Mouse (Mus musculus): Measurements from ENCODE around the gene Clip1. TPM values are rescaled to one million over a fixed set of nuclear protein-coding genes. Genes with fewer than 3 reads are reported as not detected.
"Not testable (repeated sequence)": the region's sequence is repeated elsewhere in the genome, so short reads cannot be mapped to it uniquely, and the experiment has no call there.

The Clip1 gene
- 35.7 and 37.9 TPM in 2 replicates for polyA plus RNA-seq (2015; fragmentation: Nextera tagmentation; extraction: Ambion mirVana)

DNA sequence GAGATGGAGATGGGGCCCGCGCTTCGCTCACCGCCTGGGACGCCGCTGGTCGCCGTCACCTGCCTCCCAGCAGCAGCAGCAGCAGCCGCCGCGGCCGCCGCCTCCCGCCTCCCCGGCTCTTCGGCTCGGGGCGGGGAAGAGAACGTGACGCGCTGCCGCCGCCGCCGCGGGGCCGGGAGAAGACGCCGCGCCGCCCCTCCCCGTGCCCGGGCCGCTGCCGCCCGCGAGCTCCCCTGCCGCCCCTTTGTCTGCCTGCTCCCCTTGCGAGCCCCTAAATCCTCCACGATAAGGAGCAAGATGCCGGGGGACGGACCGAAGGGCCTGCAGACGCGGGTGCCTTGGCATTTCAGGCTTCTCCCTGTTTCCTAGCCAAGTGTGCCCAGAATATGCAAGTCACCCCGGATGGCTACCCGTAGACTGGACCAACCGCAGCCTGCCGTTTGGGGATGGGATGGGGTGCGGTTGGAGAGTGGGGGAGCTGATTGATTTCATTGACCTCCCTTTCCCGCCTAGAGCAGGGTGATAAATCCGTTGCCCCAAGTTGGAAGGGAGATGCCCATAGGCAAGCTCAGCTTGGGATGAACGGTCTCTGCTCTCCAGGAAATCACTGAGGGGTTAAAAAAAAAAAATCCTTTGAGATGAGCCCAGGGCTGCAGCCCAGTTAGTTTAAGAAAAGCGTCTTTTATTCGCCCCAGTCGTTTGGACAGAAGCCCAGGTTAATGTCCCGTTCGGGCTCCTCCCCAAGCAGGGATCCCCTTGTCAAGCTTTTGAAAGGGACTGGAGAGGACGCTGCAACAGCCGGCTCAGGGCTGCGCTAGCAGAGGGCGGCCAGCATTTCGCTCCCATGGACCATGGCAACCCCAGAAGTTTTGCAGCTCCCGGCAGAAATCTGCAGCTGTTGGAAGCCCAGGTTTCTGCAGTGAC is at the start of gene Clip1:
TSS of gene Clip1 (minus strand) at position 398 of the 924 bp plus-strand sequence.
- peak within 1 kb of the TSS; percentile 89 for H3K4me2 ChIP-seq (ENCODE audit: low read depth, low read length)
- no peaks in the 10 kb centered on the region for H3K9me3 ChIP-seq (ENCODE audit: control insufficient read depth, low read length)
- peak within 1 kb of the TSS; percentile 94 for H3K9ac ChIP-seq (ENCODE audit: low read length)
- H3K36me3 ChIP-seq (ENCODE audit: control insufficient read depth, insufficient read depth, low read length), result no peaks in the 10 kb centered on the region
- peak; percentile 70 for ATAC-seq (ENCODE audit: low read depth)
- peak within 1 kb of the TSS; percentile 91 for H3K27ac ChIP-seq (ENCODE audit: low read length)
- no peaks in the 10 kb centered on the region for H3K27me3 ChIP-seq (ENCODE audit: control insufficient read depth, insufficient read depth, low read depth, low read length)
- peak within 1 kb of the TSS; percentile 82 for H3K4me3 ChIP-seq (ENCODE audit: low read length)
- H3K4me1 ChIP-seq (replicated peaks; ENCODE audit: control insufficient read depth, insufficient read depth, low read length), result peaks cover 18% of the 10 kb centered on the region
- WGBS, result under 1% methylated on average over 51 of the region's 64 CpGs

GRCm38 (mm10) chr5:123730981-123731380 is 46.6 kb upstream of the Clip1 start:
- Histone ChIP-seq H3K4me3 (ENCODE audit: low read length) (no peak overlapping the region), H3K9ac (ENCODE audit: low read length) (no peak overlapping the region), H3K4me1 (replicated peaks; ENCODE audit: control insufficient read depth, insufficient read depth, low read length) (no peaks in the 10 kb centered on the region), H3K27ac (ENCODE audit: low read length) (no peak overlapping the region), H3K36me3 (ENCODE audit: control insufficient read depth, insufficient read depth, low read length) (peaks cover 52% of the 10 kb centered on the region), H3K4me2 (ENCODE audit: low read depth, low read length) (no peak overlapping the region), H3K9me3 (ENCODE audit: control insufficient read depth, low read length) (no peaks in the 10 kb centered on the region), H3K27me3 (ENCODE audit: control insufficient read depth, insufficient read depth, low read depth, low read length) (no peaks in the 10 kb centered on the region)
- WGBS, result 99% methylated on average over 2 of the region's 2 CpGs
- no peak for ATAC-seq (ENCODE audit: low read depth)

- not testable (repeated sequence) for H3K9ac ChIP-seq (ENCODE audit: low read length); H3K36me3 ChIP-seq (ENCODE audit: control insufficient read depth, insufficient read depth, low read length); H3K27ac ChIP-seq (ENCODE audit: low read length); H3K27me3 ChIP-seq (ENCODE audit: control insufficient read depth, insufficient read depth, low read depth, low read length); H3K4me1 ChIP-seq (replicated peaks; ENCODE audit: control insufficient read depth, insufficient read depth, low read length); H3K4me2 ChIP-seq (ENCODE audit: low read depth, low read length); H3K9me3 ChIP-seq (ENCODE audit: control insufficient read depth, low read length); H3K4me3 ChIP-seq (ENCODE audit: low read length); ATAC-seq (ENCODE audit: low read depth)
- 83% methylated on average over 7 of the region's 7 CpGs for WGBS
Observed at GRCm38 (mm10) chr5:123723816-123724215, 39.4 kb upstream of the Clip1 start.

GRCm38 (mm10) chr5:123720328-123721311 is 36.2 kb upstream of the Clip1 start, which contains the start of gene Zcchc8:
Zcchc8 (minus strand) TSS chr5:123721100.
- H3K9ac ChIP-seq (ENCODE audit: low read length), result peak within 1 kb of the TSS; percentile 91
- peak; percentile 100 for ATAC-seq (ENCODE audit: low read depth)
- H3K4me1 ChIP-seq (replicated peaks; ENCODE audit: control insufficient read depth, insufficient read depth, low read length), result peaks cover 22% of the 10 kb centered on the region
- H3K27ac ChIP-seq (ENCODE audit: low read length), result peak within 1 kb of the TSS; percentile 50
- under 1% methylated on average over 83 of the region's 83 CpGs for WGBS
- H3K9me3 ChIP-seq (ENCODE audit: control insufficient read depth, low read length), result no peaks in the 10 kb centered on the region
- no peaks in the 10 kb centered on the region for H3K36me3 ChIP-seq (ENCODE audit: control insufficient read depth, insufficient read depth, low read length)
- H3K27me3 ChIP-seq (ENCODE audit: control insufficient read depth, insufficient read depth, low read depth, low read length), result no peaks in the 10 kb centered on the region
- H3K4me2 ChIP-seq (ENCODE audit: low read depth, low read length), result peak within 1 kb of the TSS; percentile 72
- H3K4me3 ChIP-seq (ENCODE audit: low read length), result peak within 1 kb of the TSS; percentile 75

DNA sequence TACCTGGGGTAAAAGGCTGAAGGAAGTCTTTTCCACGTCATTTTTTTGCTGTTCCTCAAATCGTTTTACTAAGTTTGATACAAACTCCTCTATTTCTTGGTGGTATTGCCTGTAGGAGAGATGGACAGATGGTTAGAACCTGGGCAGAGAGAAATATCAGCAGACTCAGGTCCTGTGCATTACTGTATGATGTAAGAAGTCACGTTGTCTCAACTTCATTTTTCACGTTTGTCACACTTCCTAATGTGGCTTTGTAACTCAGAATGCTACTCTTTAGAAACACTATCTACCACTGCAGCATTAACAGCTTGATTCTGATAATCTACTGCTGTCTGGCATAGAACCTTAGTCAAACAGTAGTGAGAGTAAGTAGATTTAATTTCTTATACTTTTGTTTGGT is 30.2 kb upstream of the Clip1 start:
- no peaks in the 10 kb centered on the region for H3K27me3 ChIP-seq (ENCODE audit: control insufficient read depth, insufficient read depth, low read depth, low read length)
- H3K36me3 ChIP-seq (ENCODE audit: control insufficient read depth, insufficient read depth, low read length), result peaks cover 38% of the 10 kb centered on the region
- no peak overlapping the region for H3K9ac ChIP-seq (ENCODE audit: low read length)
- H3K4me2 ChIP-seq (ENCODE audit: low read depth, low read length), result no peak overlapping the region
- H3K4me1 ChIP-seq (replicated peaks; ENCODE audit: control insufficient read depth, insufficient read depth, low read length), result peaks cover 22% of the 10 kb centered on the region
- 78% methylated on average over 4 of the region's 4 CpGs for WGBS
- no peaks in the 10 kb centered on the region for H3K9me3 ChIP-seq (ENCODE audit: control insufficient read depth, low read length)
- no peak overlapping the region for H3K4me3 ChIP-seq (ENCODE audit: low read length)
- no peak for ATAC-seq (ENCODE audit: low read depth)
- H3K27ac ChIP-seq (ENCODE audit: low read length), result no peak overlapping the region

GRCm38 (mm10) chr5:123713782-123714181 is 29.4 kb upstream of the Clip1 start:
- H3K4me3 ChIP-seq (ENCODE audit: low read length), result no peak overlapping the region
- H3K9ac ChIP-seq (ENCODE audit: low read length), result no peak overlapping the region
- no peaks in the 10 kb centered on the region for H3K27me3 ChIP-seq (ENCODE audit: control insufficient read depth, insufficient read depth, low read depth, low read length)
- H3K4me2 ChIP-seq (ENCODE audit: low read depth, low read length), result no peak overlapping the region
- no peak for ATAC-seq (ENCODE audit: low read depth)
- H3K36me3 ChIP-seq (ENCODE audit: control insufficient read depth, insufficient read depth, low read length), result peaks cover 39% of the 10 kb centered on the region
- WGBS, result 93% methylated on average over 6 of the region's 6 CpGs
- no peak overlapping the region for H3K27ac ChIP-seq (ENCODE audit: low read length)
- peaks cover 15% of the 10 kb centered on the region for H3K4me1 ChIP-seq (replicated peaks; ENCODE audit: control insufficient read depth, insufficient read depth, low read length)
- no peaks in the 10 kb centered on the region for H3K9me3 ChIP-seq (ENCODE audit: control insufficient read depth, low read length)

GRCm38 (mm10) chr5:123709571-123709970 is 25.2 kb upstream of the Clip1 start:
- peaks cover 65% of the 10 kb centered on the region for H3K36me3 ChIP-seq (ENCODE audit: control insufficient read depth, insufficient read depth, low read length)
- WGBS, result 53% methylated on average over 4 of the region's 4 CpGs
- H3K4me1 ChIP-seq (replicated peaks; ENCODE audit: control insufficient read depth, insufficient read depth, low read length), result no peaks in the 10 kb centered on the region
- H3K27ac ChIP-seq (ENCODE audit: low read length), result no peak overlapping the region
- no peak overlapping the region for H3K4me2 ChIP-seq (ENCODE audit: low read depth, low read length)
- H3K9me3 ChIP-seq (ENCODE audit: control insufficient read depth, low read length), result no peaks in the 10 kb centered on the region
- no peak overlapping the region for H3K9ac ChIP-seq (ENCODE audit: low read length)
- no peaks in the 10 kb centered on the region for H3K27me3 ChIP-seq (ENCODE audit: control insufficient read depth, insufficient read depth, low read depth, low read length)
- no peak for ATAC-seq (ENCODE audit: low read depth)
- H3K4me3 ChIP-seq (ENCODE audit: low read length), result no peak overlapping the region

- Histone ChIP-seq H3K4me2 (ENCODE audit: low read depth, low read length) (no peak overlapping the region), H3K4me1 (replicated peaks; ENCODE audit: control insufficient read depth, insufficient read depth, low read length) (no peaks in the 10 kb centered on the region), H3K27me3 (ENCODE audit: control insufficient read depth, insufficient read depth, low read depth, low read length) (no peaks in the 10 kb centered on the region), H3K9ac (ENCODE audit: low read length) (no peak overlapping the region), H3K9me3 (ENCODE audit: control insufficient read depth, low read length) (no peaks in the 10 kb centered on the region), H3K36me3 (ENCODE audit: control insufficient read depth, insufficient read depth, low read length) (peaks cover 62% of the 10 kb centered on the region), H3K27ac (ENCODE audit: low read length) (no peak overlapping the region), H3K4me3 (ENCODE audit: low read length) (no peak overlapping the region)
- WGBS, result 91% methylated on average over 12 of the region's 12 CpGs
- ATAC-seq (ENCODE audit: low read depth), result no peak
Observed at GRCm38 (mm10) chr5:123708598-123708997, 24.2 kb upstream of the Clip1 start.

DNA sequence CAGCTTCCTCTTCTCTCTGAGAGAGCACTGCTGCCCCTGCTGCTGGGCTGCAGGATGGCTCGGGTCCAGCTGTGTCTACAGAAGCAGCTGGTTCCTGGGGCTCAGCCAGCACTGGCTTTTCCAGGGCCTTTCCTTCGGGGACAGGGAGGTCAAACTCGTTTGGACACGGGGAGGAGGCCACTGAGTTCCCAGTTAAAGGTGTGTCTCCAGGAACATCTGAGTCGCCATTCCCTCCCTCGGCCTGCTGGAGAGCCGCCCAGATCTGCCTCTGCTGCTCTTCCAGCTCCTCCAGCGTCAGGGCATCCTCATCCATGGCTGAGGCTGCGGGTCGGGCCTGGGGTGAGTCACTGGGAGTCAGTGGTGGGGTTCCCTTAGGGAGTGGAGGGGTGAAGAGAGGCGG is 16.2 kb upstream of the Clip1 start:
- Histone ChIP-seq H3K4me1 (replicated peaks; ENCODE audit: control insufficient read depth, insufficient read depth, low read length) (peaks cover 5% of the 10 kb centered on the region; the same call in 1 of the 2 replicates), H3K4me2 (ENCODE audit: low read depth, low read length) (no peak overlapping the region), H3K4me3 (ENCODE audit: low read length) (no peak overlapping the region), H3K9me3 (ENCODE audit: control insufficient read depth, low read length) (no peaks in the 10 kb centered on the region), H3K27me3 (ENCODE audit: control insufficient read depth, insufficient read depth, low read depth, low read length) (no peaks in the 10 kb centered on the region), H3K27ac (ENCODE audit: low read length) (no peak overlapping the region), H3K9ac (ENCODE audit: low read length) (no peak overlapping the region), H3K36me3 (ENCODE audit: control insufficient read depth, insufficient read depth, low read length) (peaks cover 49% of the 10 kb centered on the region)
- peak; percentile 72 for ATAC-seq (ENCODE audit: low read depth)
- 55% methylated on average over 11 of the region's 11 CpGs for whole genome bisulfite sequencing
